Mouse (Mus musculus) stomach, embryonic 14.5 days (tissue): ENCODE measurements around the gene Sept1. TPM values are rescaled to one million over a fixed set of nuclear protein-coding genes. Genes with fewer than 3 reads are reported as not detected.

Experiments used
- ATAC-seq: fragments of 200-750 bp; cut with Nextera tagmentation; 2 replicates; pipeline ENCODE4 v1.8.0; 2017; ENCODE audit warnings: low read depth, moderate TSS enrichment; ENCODE audit not compliant: insufficient number of reproducible peaks, insufficient read depth, low FRiP score
- H3K27ac ChIP-seq: fragments of 300-500 bp; sonication (generic); 2 replicates; pipeline ENCODE4 v1.5.1; 2014; ENCODE audit warnings: mild to moderate bottlenecking, low read length, moderate library complexity, mixed read lengths
- H3K27me3 ChIP-seq: fragments of 300-500 bp; sonication (generic); 2 replicates; pipeline ENCODE4 v1.6.1; 2014; ENCODE audit warnings: low read length, control low read depth, mixed read lengths; ENCODE audit not compliant: control insufficient read depth, insufficient read depth
- H3K36me3 ChIP-seq: fragments of 300-500 bp; sonication (generic); 2 replicates; pipeline ENCODE4 v1.6.1; 2014; ENCODE audit warnings: mild to moderate bottlenecking, control low read depth, low read length, moderate library complexity, mixed read lengths; ENCODE audit not compliant: control insufficient read depth, insufficient read depth
- H3K4me1 ChIP-seq: fragments of 300-500 bp; sonication (generic); 2 replicates; pipeline ENCODE4 v1.6.1; 2014; ENCODE audit warnings: low read length, control low read depth, mixed read lengths; ENCODE audit not compliant: control insufficient read depth, insufficient read depth
- H3K4me2 ChIP-seq: fragments of 300-500 bp; sonication (generic); replicated peaks from 2 replicates; pipeline ENCODE4 v1.6.1; 2014; ENCODE audit warnings: low read depth, low read length, control low read depth
- H3K4me3 ChIP-seq: fragments of 300-500 bp; sonication (generic); 2 replicates; pipeline ENCODE4 v1.5.1; 2014; ENCODE audit warnings: low read depth, low read length, control low read depth
- H3K9ac ChIP-seq: fragments of 300-500 bp; sonication (generic); replicated peaks from 2 replicates; pipeline ENCODE4 v1.6.1; 2014; ENCODE audit warnings: low read depth, mild to moderate bottlenecking, control low read depth, low read length, moderate library complexity, mixed read lengths
- H3K9me3 ChIP-seq: fragments of 300-500 bp; sonication (generic); 2 replicates; pipeline ENCODE4 v1.6.1; 2016; ENCODE audit warnings: low read depth, low read length, control low read depth; ENCODE audit not compliant: control insufficient read depth
- WGBS: fragments of 180-500 bp; shearing (Covaris S2); extraction: QIAGEN DNeasy Blood & Tissue Kit; methylation state at CpG from one replicate; pipeline ENCODE4 v1.1.7; 2014; 5-methylcytosine and 5-hydroxymethylcytosine counted together
- polyA plus RNA-seq: library from polyadenylated mRNA; unstranded; fragments of >200 nt; fragmentation: Nextera tagmentation; extraction: Ambion mirVana; gene quantifications from 2 replicates; pipeline ENCODE4 v1.2.1, GENCODE M21; 2014

The Sept1 gene
- polyA plus RNA-seq, 1 experiment from 2014 or later = 14.9 TPM

DNA sequence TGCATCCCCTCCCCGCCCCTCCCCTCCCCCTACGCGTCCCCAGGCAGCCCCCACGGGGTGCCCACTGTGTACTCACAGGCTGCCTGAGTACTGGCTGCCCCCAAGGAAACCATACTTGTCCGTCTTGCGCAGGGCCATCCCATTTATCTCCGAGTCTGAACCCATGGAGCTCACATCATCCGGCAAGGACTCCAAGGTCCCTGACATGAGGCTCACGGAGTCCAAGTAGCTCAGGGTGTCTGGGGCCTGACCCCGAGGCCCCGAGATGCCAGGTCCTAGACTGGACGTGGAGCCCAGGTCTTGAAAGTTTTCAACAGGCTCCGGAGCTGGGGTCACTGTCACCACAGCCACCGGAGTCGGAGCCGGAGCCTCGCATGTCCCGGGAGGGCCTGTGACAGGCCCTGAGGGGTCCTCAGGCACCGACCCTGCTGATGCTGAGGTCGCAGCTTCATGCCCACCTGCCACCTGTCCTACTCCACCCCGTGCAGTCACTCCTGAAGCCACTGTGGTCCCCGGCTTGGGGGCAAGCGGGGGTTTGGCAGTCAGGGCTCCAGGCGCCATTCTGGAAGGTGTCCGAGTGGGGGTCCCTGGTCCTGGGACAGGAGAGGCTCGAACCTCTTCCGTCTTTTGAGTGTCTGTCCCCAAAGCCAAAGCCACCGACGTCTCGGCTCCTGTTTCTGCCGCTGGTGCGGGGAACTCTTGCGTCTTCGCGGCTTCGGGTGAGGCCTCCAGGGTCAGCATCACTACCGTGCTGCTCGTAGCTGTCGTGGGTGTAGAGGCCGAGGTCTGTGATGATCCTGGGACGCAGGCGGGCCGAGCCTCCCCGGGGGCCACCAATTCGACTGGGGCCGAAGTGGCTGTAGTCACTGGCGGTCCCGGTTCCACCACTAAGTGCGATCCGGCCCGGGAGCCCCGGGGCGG lies 25.3 kb downstream of the Sept1 start:
- Histone ChIP-seq H3K27ac (peak overlapping the region; percentile 79; the same call in 1 of the 2 replicates), H3K4me2 (peak overlapping the region; percentile 96), H3K4me3 (peak overlapping the region; percentile 76), H3K36me3 (peaks cover 17% of the 10 kb centered on the region), H3K27me3 (no peaks in the 10 kb centered on the region), H3K9ac (peak overlapping the region; percentile 89), H3K4me1 (peaks cover 12% of the 10 kb centered on the region), H3K9me3 (no peaks in the 10 kb centered on the region)
- under 1% methylated on average over 53 of the region's 53 CpGs for WGBS
- ATAC-seq = no peak

DNA sequence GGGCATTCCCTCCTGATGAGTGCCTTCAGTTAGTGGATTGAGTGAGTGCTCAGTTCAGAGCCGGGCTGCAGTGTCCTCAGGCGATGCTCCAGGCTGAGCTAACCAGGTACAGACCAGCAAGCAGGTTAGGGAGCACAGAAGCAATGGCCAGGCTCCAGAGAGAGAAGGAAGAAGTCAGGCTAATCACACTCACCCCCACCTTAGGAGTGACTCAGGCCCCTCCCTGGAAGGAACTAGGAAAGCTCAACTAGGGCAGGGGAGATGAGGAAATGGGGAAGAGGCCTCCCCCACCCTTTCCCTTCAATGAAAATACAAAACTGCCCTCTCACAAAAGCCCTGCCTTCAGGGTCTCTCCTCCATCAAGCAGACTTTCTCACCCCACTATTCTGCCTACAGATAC lies 26.3 kb downstream of the Sept1 start:
- Histone ChIP-seq H3K4me1 (peaks cover 12% of the 10 kb centered on the region), H3K27ac (no peak overlapping the region), H3K4me3 (peak overlapping the region; percentile 76), H3K9me3 (no peaks in the 10 kb centered on the region), H3K27me3 (no peaks in the 10 kb centered on the region), H3K9ac (peak overlapping the region; percentile 89), H3K4me2 (peak overlapping the region; percentile 96), H3K36me3 (peaks cover 27% of the 10 kb centered on the region)
- no peak for ATAC-seq
- WGBS = 52% methylated on average over 2 of the region's 2 CpGs

DNA sequence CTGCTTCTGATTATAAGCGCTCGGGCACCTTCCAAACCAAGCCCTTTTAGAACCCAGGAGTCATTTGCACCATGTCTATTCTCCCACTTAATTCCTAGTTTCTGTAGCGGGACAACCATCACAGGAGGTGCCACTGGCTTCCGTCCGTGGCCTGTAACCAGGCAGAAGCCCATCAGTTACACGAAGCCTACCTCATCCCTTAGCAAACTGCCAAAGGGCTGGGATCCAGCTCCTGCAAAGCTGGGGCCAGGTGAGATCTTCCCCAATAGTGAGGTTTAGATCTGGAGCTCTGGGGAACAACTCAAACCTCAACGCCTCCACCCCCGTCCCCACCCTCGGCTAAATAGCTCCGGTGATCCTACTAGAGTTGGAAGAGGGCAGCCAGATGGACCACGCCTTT lies 36.4 kb downstream of the Sept1 start:
- peaks cover 72% of the 10 kb centered on the region for H3K36me3 ChIP-seq
- H3K4me2 ChIP-seq = peak overlapping the region; percentile 51
- H3K9ac ChIP-seq = peak overlapping the region; percentile 49
- no peak for ATAC-seq
- H3K4me3 ChIP-seq = peak overlapping the region; percentile 58
- no peaks in the 10 kb centered on the region for H3K27me3 ChIP-seq
- H3K27ac ChIP-seq = peak overlapping the region; percentile 86
- H3K9me3 ChIP-seq = no peaks in the 10 kb centered on the region
- 51% methylated on average over 11 of the region's 11 CpGs for WGBS
- peaks cover 18% of the 10 kb centered on the region for H3K4me1 ChIP-seq

DNA sequence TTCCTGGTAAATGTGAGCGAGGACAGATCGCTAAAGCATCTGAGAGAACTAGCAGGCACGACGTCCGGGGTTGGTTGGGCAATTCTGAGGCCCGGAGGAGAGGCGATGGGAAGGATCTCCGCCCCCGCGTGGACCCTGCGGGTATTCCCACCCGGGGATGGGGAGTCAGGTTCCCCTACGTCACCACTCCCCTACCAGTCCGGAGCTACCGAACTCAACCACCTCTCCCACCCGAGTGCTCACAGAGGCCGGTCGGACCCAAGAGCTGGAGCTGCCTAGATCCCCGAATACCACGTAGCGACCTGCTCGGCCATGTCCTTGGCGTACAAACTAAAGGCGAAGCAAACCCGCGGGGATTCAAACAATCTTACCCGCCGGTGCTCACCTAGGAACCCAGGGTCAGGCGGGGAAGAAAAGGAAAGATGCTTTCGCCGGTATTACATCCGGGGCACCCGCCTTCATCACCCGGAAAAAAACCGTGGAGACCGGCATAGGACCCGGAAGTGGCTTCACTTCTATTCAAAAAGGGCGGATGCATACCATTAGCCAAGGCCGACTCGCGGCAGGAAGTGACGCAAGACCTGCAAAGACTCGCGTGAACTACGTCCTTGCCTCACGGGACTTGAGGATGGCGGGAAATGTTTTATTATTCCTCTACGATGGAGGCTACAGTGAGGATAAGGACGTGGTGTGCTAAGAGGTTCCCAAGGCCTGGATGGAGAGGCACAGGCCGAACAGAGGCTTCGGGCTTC lies 37.2 kb downstream of the Sept1 start, which contains the start of gene Cd2bp2:
TSS of gene Cd2bp2 (minus strand) at position 507 of the 752 bp plus-strand sequence.
- H3K9me3 ChIP-seq = no peaks in the 10 kb centered on the region
- H3K36me3 ChIP-seq = peaks cover 67% of the 10 kb centered on the region
- peak within 1 kb of the TSS; percentile 58 for H3K4me3 ChIP-seq
- H3K4me1 ChIP-seq = peaks cover 18% of the 10 kb centered on the region
- H3K27ac ChIP-seq = peak within 1 kb of the TSS; percentile 87
- no peaks in the 10 kb centered on the region for H3K27me3 ChIP-seq
- H3K4me2 ChIP-seq = peak within 1 kb of the TSS; percentile 51
- H3K9ac ChIP-seq = peak within 1 kb of the TSS; percentile 54
- peak; percentile 96 for ATAC-seq
- WGBS = under 1% methylated on average over 51 of the region's 51 CpGs

DNA sequence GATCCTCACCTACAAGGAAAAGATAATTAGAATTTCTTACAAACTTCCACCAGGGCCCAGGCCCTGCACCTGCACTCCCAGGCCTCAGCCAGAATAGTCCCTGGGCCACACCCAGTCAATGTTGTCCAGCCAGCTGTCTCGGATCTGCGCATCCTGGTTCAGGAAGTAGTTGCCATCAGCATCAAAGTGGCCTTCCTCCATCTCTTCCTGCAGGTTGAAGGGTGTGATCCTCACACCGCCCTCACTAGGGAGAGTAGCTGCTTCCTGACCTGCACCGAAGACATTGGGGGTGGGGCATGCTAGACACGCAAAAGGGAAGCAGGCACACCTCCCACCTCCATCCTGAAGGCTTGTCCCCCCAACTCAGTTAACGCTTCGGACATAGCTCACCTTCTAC lies 38.3 kb downstream of the Sept1 start:
- no peaks in the 10 kb centered on the region for H3K9me3 ChIP-seq
- peak overlapping the region; percentile 54; the same call in 1 of the 2 replicates for H3K9ac ChIP-seq
- H3K36me3 ChIP-seq = peaks cover 57% of the 10 kb centered on the region
- H3K27me3 ChIP-seq = no peaks in the 10 kb centered on the region
- H3K4me1 ChIP-seq = peaks cover 18% of the 10 kb centered on the region
- 64% methylated on average over 7 of the region's 7 CpGs for WGBS
- ATAC-seq = no peak
- H3K4me2 ChIP-seq = peak overlapping the region; percentile 45
- no peak overlapping the region; the same call in 1 of the 2 replicates for H3K27ac ChIP-seq
- peak overlapping the region; percentile 58; the same call in 1 of the 2 replicates for H3K4me3 ChIP-seq

DNA sequence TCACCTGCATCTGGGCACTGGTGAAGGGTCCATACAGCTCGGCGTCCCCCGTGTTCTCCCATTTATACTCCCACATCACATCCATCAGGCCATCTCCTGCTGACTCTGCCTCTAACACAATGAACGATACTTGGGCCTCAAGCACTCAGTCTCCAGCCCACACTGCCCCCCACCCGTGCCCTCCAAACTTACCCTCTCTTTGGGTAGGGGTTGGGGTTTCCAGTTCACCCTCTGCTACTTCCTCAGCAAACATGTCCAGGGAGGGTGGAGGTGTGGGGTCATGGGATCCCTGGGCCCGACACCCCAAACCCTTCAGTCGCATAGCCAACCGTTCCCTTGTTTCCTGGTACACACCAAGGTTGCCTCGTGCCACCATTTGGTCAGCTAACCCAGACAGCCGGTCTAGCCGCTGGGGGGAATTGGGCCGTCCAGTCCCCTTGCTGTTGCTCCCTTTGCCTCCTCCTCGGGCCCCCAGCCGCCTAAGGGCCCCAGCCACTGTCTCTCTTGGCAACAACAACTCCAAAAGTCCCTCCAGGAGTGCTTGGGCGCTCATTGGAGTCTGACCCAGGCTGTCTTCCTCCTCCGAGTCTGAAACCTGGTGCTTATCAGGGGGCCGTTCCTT lies 38.8 kb downstream of the Sept1 start:
- Histone ChIP-seq H3K27me3 (no peaks in the 10 kb centered on the region), H3K4me3 (no peak overlapping the region), H3K4me1 (peaks cover 18% of the 10 kb centered on the region), H3K36me3 (peaks cover 52% of the 10 kb centered on the region), H3K4me2 (peak overlapping the region; percentile 45), H3K9ac (no peak overlapping the region), H3K27ac (no peak overlapping the region), H3K9me3 (no peaks in the 10 kb centered on the region)
- 86% methylated on average over 17 of the region's 17 CpGs for WGBS
- ATAC-seq = no peak

DNA sequence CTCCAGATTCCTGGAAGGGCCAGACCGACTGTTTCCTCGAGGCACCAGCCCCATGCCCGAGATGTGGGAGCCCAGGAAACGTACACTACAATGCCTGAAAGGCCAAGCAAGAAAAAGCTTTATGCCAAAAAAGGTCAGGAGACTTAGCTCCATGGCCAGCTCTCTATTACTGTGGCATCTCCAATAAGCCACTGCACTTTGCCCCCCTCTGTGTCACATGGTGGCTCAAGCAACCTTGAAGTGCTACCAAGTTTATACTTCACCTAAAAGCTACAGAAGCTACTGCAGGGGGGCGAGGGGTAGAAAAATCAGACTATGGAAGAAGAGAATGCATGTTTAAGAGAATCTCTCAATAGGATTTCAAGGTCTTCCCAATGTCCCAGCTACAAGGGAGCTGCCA lies 39.9 kb downstream of the Sept1 start:
- WGBS = 95% methylated on average over 5 of the region's 5 CpGs
- Histone ChIP-seq H3K9me3 (no peaks in the 10 kb centered on the region), H3K27me3 (no peaks in the 10 kb centered on the region), H3K4me2 (no peak overlapping the region), H3K9ac (no peak overlapping the region), H3K4me3 (no peak overlapping the region), H3K36me3 (peaks cover 40% of the 10 kb centered on the region), H3K4me1 (peaks cover 18% of the 10 kb centered on the region), H3K27ac (no peak overlapping the region)
- no peak for ATAC-seq

DNA sequence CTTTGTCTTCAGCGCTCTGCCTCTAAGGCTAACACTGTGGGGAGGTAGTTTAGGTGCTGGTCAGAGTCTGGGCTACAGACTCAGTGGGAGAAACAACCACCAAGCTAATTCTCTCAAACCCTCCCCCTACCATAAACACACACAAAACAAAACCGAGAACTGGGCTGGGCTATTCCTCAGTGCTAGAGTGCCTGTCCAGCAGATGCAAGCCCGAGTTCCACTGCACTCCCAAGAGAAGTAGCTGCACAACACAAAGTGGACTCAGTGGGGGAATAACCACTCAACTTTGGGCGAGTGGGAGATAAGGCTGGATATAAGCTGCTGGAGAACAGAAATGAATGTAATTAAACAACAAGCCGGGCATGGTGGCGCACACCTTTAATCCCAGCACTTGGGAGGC lies 42.3 kb downstream of the Sept1 start:
- H3K4me3 ChIP-seq = no peak overlapping the region
- no peaks in the 10 kb centered on the region for H3K27me3 ChIP-seq
- no peaks in the 10 kb centered on the region for H3K9me3 ChIP-seq
- WGBS = 82% methylated on average over 6 of the region's 6 CpGs
- ATAC-seq = no peak
- H3K4me2 ChIP-seq = no peak overlapping the region
- peaks cover 31% of the 10 kb centered on the region for H3K36me3 ChIP-seq
- no peak overlapping the region for H3K27ac ChIP-seq
- peaks cover 11% of the 10 kb centered on the region for H3K4me1 ChIP-seq
- H3K9ac ChIP-seq = no peak overlapping the region
